Mouse (Mus musculus) urinary bladder, adult 2 months (tissue): ENCODE measurements around the gene Glo1. TPM values are rescaled to one million over a fixed set of nuclear protein-coding genes. Genes with fewer than 3 reads are reported as not detected.
A peak's percentile ranks its signal among the peaks of the same experiment; 100 is the strongest.
"Not testable (repeated sequence)": the region's sequence is repeated elsewhere in the genome, so short reads cannot be mapped to it uniquely, and the experiment has no call there.

Experiments
- DNase-seq: peaks from one replicate; pipeline ENCODE4 v3.0.0; 2022; ENCODE audit warnings: low spot score
- polyA plus RNA-seq: library from polyadenylated mRNA; depleted of rRNA; stranded (reverse); fragments of >200 nt; gene quantifications from 2 replicates; pipeline ENCODE4 v1.2.3, GENCODE M21; 2012; rRNA removed

Gene Glo1
- 115 and 117 TPM in 2 replicates for polyA plus RNA-seq

GRCm38 (mm10) chr17:30626719-30627118 is at the start of gene Glo1:
Glo1 (minus strand) TSS chr17:30626871.
- DNase-seq = not testable (repeated sequence)

GRCm38 (mm10) chr17:30675021-30675740 is 48.5 kb upstream of the Glo1 start:
- no peak for DNase-seq

- DNase-seq = no peak
Observed at GRCm38 (mm10) chr17:30673023-30673422, 46.4 kb upstream of the Glo1 start.

DNA sequence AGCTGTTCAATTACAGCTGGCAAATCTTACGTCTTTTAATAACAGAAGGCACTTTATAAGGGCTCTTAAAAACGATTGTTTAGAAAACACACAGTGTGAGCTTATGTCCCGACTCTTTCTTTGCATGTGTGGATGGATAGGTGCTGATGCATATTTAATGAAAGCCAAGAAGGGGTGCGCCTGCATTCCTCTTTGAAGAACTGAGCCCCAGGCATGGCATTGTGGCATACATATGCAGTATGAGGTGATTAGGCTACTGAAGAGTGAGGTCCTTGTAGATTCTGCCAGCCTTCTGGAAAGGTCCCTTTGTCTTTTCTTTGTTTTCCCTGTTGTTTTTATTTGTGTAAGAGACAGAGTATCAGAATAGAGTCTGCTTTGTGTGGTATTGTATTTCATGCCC is 45.9 kb upstream of the Glo1 start:
- DNase-seq = no peak

GRCm38 (mm10) chr17:30664856-30665255 is 38.2 kb upstream of the Glo1 start:
- DNase-seq = no peak

GRCm38 (mm10) chr17:30663170-30663569 is 36.5 kb upstream of the Glo1 start:
- DNase-seq = no peak

- no peak for DNase-seq
Observed at GRCm38 (mm10) chr17:30662131-30662530, 35.5 kb upstream of the Glo1 start.

DNA sequence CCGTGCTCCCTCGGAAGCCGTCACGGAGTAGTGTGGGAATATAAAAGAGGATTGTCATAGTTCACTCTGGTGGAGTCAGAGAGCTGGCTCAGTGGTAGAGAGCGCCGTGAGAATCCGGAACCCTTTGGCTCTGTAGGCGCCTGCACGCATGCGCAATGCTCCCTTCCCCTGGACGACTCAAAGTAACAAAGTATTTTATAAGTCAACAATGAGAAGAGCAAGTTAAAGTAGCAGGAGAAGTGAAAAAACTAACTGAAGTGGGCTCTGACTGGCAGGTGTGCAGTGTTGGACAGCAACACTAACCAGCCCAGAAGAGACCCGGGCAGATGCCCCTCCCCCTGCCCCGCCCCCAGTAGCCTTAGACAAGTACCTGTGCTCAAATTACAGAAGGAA is 31.5 kb upstream of the Glo1 start:
- DNase-seq = peak; percentile 66

DNA sequence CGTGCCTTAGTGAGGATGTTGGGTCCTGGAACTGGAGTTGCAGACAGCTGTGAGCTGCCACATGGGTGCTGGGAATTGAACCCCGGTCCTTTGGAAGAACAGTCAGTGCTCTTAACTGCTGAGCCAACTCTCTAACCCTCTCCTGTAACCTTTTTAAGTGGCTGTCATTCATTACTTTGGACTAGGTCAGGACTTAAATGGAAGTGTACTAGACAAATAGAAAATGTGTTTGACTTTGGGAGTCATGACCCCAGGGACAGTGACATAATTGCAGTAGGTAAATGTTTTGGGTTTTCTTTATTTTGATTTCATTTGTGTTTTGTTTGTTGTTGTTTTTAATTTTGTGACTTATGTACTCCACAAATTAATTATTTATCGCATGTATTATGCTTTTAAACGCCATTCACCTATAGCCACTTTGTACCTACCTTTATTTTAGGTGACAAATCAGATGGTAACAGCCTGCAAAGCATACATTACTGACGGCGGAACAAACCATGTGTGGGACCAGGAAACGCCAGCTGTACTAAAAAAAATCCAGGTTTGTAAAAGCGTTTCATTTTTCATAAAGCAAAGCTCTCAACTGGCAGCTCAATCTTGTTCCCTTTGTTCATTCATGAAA is 31.0 kb upstream of the Glo1 start:
- DNase-seq = no peak

DNA sequence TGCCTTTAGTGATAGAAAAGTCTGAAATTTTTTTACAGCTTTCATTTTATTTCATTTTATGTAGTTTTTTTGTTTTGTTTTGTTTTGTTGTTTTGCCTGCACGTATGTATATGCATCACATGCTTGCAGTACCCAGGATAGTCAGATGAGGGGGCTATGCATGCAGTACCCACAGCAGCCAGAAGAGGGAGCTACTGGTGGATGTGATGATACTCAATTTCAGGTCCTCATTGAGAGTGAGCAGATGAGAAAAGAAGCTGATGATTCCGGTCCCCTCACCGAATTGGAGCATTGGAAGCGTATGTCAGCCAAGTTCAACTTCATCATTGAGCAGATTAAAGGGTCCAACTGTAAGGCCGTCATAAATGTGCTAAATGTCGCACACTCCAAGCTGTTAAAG is 26.3 kb upstream of the Glo1 start:
- DNase-seq = no peak

DNA sequence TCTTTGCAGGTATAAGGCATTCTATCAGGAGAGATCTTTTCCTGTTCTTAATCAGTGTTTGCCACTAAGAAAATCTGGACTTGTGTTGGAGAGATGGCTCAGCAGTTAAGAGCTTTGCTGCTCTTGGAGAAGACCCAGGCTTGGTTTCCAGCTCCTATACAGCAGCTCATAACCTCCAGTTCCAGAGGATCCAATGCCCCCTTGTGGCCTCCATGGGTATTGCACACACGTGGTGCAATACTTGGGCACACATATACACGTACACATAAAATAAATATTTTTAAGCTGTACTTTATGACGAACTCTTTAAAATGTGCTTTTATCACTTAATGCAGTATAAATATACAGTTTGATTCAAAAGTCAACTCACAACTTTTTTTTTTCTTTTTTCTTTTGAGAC is 22.1 kb upstream of the Glo1 start:
- no peak for DNase-seq

- DNase-seq = no peak
Observed at GRCm38 (mm10) chr17:30640896-30641295, 14.2 kb upstream of the Glo1 start.

GRCm38 (mm10) chr17:30638996-30639395 is 12.3 kb upstream of the Glo1 start:
- no peak for DNase-seq

- no peak for DNase-seq
Observed at GRCm38 (mm10) chr17:30637714-30638113, 11.0 kb upstream of the Glo1 start.

DNA sequence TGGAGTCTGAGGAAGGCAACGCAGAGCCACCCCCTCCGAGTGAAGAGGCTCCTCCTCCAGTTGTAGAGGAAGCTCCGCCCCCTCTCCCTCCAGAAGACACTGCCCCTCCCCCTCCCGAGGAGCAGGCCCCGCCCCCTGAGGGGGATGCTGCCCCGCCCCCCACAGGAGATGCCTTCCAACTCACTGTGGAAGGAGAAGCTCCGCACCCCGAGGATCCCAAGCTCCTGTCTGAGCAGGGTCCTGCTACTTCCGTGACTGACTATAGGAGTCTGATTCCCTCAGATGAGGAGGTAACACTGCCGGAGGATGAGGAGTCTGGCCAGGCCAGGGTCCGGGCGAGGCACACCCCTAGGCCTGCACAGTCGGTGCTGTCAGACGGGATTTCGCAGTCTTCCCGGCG is 8.7 kb upstream of the Glo1 start:
- DNase-seq = no peak

- not testable (repeated sequence) for DNase-seq
Observed at GRCm38 (mm10) chr17:30624132-30624531, 2.5 kb downstream of the Glo1 start, which contains the start of gene Dnah8. Dnah8 (plus strand) TSS chr17:30624354.

DNA sequence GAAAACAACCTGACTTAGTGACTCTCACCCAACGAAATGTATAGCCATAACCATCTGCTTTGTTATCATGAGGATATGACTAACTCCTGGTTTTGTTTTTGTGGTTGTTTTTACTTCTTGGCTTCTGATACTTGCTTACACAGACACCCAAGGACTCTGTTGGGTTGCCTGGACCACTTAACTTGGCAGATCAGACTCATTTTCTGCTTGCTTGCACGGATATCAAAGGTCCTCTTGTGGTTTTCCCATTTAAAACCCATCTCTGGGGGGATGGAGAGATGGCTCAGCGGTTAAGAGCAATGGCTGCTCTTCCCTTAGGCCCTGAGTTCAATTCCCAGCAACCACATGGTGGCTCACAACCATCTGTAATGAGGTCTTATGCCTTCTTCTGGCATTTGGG is 3.5 kb downstream of the Glo1 start:
- peak; percentile 7 for DNase-seq

DNA sequence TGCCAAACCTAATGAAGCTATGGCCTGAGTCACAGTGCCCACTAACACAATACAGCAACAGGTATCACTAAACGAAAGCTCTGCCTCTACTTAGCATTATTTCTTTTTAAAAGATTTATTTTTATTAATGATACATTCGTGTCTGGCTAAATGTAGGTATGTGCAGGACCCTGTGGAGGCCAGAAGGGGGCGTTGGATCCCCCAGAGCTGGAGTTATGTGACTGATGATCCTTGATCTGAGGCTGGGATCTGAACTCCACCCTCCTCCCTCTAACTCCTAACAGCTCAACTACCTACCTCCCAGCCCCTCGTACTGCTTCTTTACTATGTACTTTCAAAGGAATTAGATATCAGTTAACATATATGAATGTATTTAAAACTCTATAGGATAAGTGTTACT is 5.2 kb downstream of the Glo1 start:
- DNase-seq = no peak

- no peak for DNase-seq
Observed at GRCm38 (mm10) chr17:30620548-30620947, 6.1 kb downstream of the Glo1 start.

- DNase-seq = no peak
Observed at GRCm38 (mm10) chr17:30619153-30619552, 7.5 kb downstream of the Glo1 start.

GRCm38 (mm10) chr17:30618136-30618891 is 8.4 kb downstream of the Glo1 start:
- DNase-seq = peak; percentile 1

DNA sequence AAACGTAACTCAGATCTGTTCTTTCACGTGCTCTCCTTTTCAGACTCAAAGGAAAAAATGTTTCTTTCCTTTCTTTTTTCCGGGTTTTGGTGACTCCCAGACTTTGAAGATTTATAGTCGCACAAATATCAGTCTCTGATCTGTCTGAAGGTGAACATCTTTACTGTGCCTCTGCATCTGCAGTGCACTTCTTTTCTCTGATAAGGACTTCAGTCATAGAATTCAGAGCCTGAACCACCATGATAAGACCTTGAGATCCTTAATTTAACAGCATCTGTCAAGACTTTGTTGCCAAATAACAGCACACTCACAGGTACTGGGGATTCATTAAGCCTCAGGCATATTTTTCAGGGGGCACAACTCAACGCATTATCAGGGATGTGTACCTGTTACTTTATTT is 10.5 kb downstream of the Glo1 start:
- DNase-seq = no peak

DNA sequence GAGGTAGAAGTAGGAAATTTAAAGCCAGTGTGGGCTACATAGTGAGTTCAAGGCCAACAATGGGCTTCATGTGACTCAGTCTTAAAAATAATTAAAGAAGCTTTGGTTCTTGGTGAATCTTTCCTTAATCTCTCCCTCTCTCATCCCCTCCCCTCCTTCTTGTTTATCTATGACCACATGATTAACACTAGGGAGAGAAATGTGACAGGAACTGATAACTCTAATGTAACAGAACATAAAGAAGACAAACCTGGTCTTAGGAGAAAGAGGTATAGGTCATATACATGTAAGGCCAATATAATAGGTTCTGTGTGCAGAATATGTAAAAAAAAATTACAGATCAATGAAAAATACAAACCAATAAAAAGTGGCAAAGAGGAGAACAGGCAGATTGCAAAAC is 13.3 kb downstream of the Glo1 start:
- DNase-seq = no peak
